Mouse (Mus musculus): ENCODE measurements around the gene Gm5148. TPM values are rescaled to one million over a fixed set of nuclear protein-coding genes. Genes with fewer than 3 reads are reported as not detected.

Gm5148 gene
- polyA plus RNA-seq, 1 experiment: 1.1 TPM

DNA sequence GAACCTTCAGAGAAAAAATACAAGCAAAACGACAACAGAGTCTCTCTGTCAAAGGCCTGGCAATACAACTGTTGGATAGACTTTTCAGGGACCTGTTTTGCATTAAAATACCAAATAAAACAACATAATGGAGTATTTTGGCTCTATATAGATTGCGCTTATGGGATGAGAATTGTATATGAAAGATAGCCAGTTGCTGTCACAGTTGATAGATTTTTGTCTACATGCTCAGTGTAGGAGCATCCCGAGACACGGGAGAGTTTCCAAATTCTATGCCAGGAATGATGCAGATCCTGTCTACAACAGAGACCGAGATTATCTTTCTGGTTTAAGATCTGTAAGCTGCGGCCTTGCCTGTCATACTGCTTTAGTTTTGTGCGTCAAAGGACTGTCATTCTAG is 15.7 kb upstream of the Gm5148 start:
- DNase-seq (ENCODE audit: low read depth, low spot score): no peak
- WGBS: 89% methylated on average over 7 of the region's 7 CpGs

DNA sequence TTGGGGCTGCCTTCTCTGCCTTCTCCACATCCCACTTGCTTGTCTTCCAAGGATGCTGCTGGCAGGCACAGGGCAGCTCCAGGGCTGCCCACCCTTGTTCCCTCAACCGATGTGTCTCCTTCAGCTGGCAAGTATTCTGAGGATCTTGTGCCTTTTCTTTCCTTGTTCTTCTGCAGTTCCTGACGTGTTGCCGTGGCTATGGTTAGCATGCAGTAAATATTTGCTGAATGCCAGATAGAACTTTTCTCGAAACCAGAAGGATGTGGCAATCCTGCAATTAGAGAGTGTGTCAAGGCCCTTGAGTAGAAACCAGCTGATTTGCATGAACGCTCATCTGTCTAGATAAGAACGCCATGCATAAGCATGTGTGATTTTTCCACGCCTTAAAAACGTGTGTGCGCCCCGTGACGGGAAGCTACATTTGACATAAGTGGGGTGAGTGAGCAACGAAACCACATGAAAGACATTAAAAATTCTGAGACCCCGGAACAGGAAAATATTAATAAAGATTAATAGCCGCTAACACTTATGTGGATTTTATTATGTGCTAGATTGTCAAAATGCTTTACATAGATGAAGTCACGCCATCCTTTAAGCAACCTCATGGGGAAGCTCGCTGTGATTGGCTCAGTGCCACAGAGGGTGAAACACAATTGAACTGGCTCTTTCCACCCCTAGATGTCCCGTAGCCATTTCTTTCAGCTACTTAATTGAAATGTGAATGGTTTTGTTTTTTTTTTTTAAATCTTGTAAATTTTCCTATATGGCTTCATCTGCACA is 14.1 kb upstream of the Gm5148 start:
- WGBS: 77% methylated on average over 17 of the region's 17 CpGs

DNA sequence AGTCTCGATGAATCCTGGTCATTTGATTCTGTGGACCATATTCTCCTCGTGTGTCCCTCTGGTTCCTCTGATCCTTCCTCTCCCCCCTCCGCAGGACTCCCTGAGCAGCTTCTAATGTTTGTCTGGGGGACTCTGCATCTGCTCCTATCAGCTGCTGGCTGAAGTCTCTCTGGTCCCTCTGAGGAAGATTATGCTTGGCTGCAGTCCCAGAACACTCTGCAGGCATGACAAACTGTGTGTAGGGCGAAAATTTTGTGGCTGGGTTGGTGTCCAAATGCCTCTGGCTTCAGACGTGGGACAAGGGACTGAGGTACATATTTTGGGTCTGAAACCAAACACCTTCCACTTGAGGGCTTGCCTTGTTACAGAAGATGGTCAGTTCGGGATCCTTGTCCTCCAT is 13.1 kb upstream of the Gm5148 start:
- 40% methylated on average over 6 of the region's 6 CpGs for WGBS
- DNase-seq (ENCODE audit: low read depth, low spot score): no peak

More for the DNA sequence above, 14.1 kb upstream of the Gm5148 start:
- no peak for DNase-seq (ENCODE audit: low read depth, low spot score)

DNA sequence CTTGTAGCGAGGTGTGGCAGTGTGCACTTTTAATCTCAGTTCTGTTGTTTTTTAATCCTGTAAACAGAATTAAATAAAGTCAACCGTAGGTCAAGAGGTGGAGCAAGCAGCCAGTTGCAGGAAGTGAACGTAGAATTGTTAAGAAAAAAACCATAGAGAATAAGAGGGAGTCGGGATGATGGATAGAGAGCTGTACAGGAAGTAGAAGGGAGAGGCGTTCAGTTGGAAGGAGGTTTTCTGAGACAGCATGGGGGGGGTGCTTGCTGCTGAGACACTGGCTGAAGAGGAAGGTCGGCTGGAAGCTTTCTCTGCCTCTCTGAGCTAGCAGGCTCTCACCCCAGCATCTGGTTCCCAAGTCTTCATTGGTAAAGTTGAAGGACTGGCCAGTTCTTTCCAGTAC is 10.9 kb upstream of the Gm5148 start:
- WGBS: 69% methylated on average over 6 of the region's 6 CpGs
- no peak for DNase-seq (ENCODE audit: low read depth, low spot score)

DNA sequence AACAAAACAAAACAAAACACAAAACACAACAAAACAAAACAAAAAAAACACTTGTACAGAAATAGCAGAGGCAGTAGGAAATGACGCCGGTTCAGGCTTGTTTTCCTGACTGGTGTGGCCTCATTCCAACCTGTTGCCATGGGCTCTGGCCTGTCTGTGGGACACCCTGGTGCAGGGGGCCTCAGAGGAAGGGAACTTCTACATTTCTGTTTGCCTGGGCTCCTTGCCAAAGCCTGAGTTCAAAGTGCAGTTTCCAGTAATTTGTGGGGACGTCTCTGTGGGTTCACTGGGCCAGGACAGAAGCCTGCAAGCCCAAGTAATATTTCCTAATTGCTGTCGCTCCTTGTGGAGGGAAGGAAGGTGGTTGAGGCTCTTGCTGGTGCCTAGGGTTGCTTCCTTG is 4.9 kb upstream of the Gm5148 start:
- no peak for DNase-seq (ENCODE audit: low read depth, low spot score)
- WGBS: 21% methylated on average over 4 of the region's 4 CpGs

DNA sequence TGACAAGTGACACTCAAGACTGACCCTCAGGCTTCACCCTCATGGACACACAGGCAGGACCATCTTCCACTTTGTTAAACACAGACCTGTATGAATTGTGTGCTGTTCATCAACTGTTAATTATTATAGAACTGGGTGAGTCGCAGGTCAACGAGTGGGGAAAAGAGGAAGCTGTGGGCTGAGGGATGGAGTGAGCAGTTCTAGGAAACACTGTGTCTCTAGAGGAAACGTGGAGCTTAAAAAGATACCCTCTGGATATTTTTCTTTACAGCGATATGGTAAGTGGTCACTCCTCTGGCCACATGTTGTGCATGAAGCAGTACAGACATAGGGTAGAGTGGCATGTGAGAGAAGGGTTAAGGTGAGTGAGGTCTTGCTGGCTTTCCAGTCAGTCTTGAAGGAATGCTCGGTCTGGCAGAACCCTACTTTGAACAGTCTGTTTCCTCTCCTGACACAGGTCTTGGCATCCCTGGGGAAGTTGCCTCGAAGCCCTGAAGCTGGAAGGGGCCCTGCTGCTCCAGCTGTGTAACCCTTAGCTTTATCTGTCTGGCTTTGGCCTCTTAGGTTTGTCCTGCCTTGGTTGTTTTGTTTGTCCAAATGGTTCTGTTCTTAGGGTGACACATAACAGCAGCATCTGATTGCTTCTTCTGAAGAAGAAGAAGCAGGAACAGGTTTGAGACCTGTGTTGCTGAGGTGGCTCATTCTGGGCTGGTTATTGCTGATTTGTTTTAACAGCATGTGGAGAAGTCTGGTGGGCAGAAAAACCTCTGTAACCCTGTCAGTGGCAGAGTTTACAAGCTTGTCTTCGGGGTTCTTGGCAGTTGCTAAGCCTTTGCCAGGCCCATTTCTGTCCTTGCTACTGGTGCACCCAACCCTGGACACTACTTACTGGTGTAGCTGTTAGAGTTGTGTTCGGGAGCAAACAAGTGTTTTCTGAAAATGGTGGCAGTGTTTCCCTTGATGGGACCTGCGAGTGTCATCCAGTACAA is 4.1 kb upstream of the Gm5148 start:
- no peak for DNase-seq (ENCODE audit: low read depth, low spot score)
- 40% methylated on average over 9 of the region's 9 CpGs for WGBS

DNA sequence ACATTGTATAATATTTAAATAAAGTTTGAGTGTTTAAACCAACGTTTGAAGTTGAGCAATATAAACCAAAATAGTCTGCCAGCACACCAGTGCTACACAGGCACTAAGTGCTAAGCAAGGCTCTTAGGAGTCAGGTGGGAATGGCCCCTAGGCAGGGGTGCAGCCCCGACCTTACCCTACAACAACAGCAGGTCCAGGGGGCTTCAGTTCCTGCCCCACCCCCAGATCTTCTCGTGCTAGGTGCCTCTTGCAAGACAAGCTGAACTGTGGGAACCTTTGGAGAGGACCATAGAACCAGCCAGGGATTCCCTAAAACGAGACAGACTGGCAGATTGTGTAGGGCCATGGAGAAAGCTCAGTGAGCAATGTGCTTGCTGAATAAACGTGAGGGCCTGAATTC is 3.1 kb upstream of the Gm5148 start:
- 66% methylated on average over 5 of the region's 5 CpGs for WGBS
- no peak for DNase-seq (ENCODE audit: low read depth, low spot score)

DNA sequence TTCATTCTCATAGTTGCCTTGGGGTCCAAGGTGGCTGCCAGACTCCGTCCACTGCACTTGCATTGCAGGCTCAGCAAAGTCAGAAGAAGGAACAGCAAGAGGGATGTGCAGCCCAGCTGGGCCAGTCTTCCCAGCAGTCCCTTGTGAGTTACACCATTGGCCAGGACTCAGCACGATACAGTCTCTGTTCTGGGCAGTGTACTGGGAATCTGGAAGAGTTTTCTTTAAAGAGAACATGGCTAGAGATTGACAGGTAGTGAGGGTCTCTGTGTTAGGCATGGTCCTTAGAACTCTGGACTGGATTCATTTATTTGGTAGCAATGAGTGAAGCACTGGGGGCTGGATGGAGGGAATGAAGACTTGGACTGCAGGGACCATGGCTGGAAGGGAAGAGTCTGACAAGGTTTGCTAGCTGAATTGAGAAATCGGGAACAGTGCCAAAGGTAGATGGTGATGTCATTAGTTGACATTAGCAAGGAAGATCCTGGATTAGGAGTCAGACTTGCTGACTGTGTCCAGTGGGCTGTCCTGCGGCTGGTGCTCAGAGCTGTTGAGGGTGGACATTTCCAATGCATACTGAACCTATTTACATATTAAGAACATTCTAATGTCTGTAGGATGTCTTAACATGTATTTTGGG is 2.3 kb upstream of the Gm5148 start:
- no peak for DNase-seq (ENCODE audit: low read depth, low spot score)
- WGBS: 65% methylated on average over 4 of the region's 4 CpGs

DNA sequence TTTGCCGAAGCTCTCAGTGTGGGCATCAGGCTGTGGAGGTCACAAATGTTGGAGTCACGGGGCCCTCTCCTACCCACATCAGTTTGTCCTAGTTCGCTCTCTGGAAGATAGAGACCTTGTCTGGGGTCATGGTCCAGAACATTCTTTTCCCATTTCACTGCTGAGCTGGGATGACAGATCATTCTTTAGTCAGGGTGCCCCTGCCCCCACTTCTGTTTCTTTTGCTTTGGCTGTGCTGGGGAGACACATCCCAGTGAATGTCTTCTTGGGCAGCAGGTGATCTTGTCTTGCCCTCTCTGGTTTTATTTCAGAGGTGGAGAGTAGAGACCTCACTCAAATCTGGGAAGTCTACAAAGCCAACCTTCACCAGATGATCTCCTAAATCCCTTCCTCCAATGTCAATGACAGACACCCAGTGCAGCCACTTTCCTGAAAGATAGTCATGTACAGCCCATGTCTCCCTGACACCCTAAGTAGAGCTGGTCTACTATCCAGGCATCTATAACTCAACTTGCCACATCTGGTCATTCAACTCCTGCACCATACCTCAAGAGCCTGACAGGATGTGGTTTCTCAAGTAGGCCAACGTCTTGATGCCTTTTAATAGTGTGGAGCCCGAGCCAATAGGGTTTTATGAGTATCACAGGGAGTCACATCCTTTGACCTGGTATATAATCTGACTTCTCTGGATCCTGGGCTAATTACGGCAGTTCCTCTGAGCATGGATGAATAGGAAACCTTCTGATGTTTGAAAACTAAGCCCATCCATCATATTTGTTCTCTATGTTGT is 851 bp upstream of the Gm5148 start:
- WGBS: 47% methylated on average over 6 of the region's 6 CpGs
- no peak for DNase-seq (ENCODE audit: low read depth, low spot score)

DNA sequence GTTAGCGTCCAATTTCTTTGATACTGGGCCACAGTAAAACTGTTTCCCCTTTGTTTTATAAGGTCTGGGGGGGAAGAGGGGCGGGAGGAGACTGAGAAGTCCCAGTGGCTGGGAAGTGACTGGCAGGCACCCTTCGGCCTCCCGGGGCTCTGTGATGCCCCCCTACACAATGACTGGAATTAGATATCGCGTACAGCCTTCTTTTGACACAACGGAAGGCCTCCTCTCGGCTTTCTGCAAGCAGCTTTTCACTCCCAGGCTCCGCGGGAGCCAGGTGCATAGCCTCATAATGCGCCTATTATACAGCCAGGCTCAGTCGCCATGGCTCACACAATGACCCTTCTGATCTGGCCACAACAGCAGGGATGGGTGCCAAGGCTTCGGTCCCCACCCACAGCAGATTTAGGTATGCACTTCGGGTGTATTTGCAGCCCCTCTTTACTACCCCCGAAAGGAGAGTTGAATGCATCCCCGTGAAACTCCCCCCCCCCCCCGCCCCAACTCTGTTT is 574 bp downstream of the Gm5148 start:
- WGBS: 13% methylated on average over 17 of the region's 17 CpGs
- DNase-seq (ENCODE audit: low read depth, low spot score): no peak

DNA sequence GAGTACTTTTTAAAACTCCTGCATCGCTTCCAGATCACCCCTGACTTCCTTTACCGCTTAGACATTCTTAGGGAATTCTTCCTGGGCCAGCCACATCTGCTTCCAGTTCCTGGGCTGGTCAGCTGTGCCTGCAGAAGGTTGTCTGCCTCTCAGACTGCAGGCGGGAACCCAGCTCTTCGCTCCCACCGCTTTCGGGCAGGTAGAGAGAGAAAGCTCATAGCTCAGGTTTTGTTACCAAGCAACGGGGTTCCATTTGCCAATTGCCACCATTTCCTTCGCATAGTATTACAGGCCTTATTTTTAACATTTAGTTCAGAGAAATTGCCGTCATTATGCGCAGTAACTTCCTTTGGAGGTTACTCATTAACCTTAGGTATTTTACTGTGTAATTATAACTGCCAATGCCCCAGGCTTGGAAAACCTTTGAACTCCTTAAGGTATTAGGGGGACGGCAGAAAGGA is 1.2 kb downstream of the Gm5148 start:
- 23% methylated on average over 11 of the region's 11 CpGs for WGBS
- DNase-seq (ENCODE audit: low read depth, low spot score): no peak

DNA sequence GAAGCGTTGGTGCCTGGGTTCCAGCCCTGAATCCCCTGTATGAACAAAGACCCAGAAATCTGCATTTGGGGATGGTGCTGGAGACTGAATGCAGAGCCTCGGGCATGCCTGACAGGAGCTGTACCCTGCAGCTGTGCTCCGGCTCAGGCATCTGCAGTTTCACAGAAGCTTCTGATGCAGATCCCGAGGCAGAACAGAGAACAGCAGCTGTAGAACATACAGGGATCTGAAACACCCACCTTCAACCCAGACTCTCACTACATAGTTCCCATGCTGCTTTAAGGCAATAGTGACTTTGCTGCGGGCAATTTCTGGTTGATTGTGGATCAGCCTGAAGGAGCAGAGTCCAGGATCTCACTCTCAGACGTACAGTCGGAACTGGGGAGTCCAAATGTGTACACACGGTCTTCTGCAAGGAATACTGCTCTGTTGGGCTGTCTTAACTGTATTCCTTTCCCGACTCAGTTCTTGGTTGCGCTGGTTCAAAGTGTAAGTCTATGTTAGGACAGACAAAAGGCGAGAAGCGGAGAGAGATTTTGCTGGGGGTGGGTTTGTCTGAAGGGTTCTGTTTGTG is 1.7 kb downstream of the Gm5148 start:
- no peak for DNase-seq (ENCODE audit: low read depth, low spot score)
- 38% methylated on average over 12 of the region's 12 CpGs for WGBS

DNA sequence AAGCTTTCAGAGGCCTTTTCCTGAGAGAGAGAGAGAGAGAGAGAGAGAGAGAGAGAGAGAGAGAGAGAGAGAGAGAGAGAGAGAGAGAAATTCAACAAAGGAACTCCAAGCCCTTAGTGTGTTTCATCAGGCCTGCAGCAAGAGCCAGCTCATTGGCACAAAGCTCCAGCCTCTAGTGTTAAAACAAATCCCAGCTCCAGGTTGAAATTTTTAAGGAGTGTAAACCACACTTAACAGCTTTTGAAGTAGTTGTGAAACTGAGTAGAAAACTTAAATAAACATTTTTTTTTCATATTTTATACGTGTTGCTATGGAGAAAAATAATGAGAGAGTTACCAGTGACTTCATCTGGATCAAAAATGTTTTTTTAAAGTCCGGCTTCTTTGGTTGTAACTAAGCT is 7.3 kb downstream of the Gm5148 start:
- no peak for DNase-seq (ENCODE audit: low read depth, low spot score)
- 70% methylated on average over 2 of the region's 2 CpGs for WGBS

DNA sequence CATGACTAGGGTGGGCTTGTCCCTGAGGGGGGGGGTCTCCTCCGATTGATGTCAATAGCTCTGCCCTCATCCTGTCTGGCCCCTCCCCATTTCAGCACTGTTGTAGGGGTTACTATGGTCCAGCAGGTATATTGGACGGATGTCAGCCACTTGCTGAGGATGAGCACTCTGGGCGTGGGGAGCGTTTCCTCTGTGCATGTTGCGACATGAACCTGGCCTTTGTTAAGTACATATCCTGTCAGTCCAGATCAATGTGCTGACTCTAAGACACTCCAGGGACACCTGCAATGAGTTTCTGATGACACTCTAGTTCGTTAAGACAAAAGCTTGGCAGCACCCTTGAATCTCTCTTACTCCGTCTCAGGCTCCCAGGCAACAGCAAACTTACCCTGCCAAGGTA is 8.6 kb downstream of the Gm5148 start:
- WGBS: 84% methylated on average over 7 of the region's 7 CpGs
- no peak for DNase-seq (ENCODE audit: low read depth, low spot score)

DNA sequence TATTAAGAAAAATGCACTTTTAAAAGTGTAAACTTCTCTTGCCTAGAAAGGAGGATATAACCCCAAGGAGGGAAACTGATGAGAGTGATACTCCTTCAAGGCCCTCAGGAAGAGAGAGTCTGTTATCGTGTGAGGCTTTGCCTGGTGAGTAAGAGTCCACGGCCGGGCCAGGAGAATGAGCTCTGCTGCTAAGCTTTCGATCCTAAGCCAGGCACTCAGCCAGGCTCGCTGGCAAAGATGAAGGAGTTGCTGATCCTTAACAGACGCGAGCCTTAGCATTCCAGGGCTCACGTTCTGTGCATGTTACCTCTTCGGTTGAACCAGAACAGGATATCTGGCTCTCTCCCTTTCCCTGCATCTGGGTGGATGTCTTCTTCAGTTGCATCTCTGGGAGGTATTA is 11.8 kb downstream of the Gm5148 start:
- WGBS: 66% methylated on average over 9 of the region's 9 CpGs
- DNase-seq (ENCODE audit: low read depth, low spot score): no peak

DNA sequence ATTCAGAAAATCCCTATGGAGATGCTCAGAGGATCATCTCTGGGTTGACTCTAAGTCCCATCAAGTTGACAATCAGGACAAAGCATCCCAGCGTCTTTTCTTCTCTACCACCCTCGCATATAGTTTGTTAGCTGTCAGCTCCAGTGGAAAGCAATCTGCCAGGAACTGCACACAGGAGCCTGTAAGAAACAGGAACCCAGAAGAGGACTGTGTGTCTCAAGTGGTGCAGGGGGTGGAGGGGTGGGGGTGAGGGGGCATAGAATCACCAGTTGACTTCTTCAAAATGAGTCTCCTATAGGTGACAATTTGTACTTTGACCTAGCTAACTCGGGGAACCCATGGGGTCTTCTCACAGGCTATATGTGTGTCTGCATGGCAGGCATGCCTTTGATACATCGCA is 12.7 kb downstream of the Gm5148 start:
- 67% methylated on average over 4 of the region's 4 CpGs for WGBS

DNA sequence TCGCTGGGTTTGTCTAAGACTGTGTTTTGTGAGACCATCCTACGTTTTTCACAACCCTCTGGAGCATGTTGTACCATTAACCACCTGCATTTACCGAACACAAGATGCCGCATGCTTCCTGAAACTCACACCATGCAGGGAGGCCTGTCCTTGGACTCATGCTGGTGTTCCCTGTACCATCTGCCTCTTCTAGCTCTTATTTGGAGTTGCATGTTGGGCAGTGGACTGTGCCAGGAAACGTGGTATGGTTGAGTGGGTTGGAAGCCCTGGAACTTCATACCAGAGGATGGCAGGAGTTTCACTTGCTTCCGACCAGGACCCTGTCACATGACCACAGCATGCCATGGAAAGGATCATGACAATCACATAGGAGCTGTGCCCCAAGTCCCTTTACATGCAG is 16.5 kb downstream of the Gm5148 start:
- DNase-seq (ENCODE audit: low read depth, low spot score): no peak
- 90% methylated on average over 6 of the region's 6 CpGs for WGBS

More for the DNA sequence above, 12.7 kb downstream of the Gm5148 start:
- no peak for DNase-seq (ENCODE audit: low read depth, low spot score)

DNA sequence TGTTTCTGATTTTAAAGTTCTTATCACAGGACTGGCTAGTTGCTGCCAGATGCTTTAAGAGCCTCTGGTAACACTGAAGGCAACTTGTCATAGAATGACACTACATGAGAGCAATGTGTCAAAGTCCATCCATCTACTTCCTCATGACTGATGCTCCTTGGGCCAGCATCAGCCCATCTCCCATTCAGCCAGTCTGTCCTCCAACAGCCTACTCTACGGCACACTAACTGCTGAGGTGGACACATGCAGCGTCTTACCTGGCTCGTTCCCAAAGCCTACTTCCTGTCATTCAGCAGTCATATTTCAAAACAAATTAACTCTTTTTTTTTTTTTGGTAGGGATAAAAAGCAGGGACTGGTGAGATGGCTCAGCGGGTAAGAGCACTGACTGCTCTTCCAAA is 17.9 kb downstream of the Gm5148 start:
- no peak for DNase-seq (ENCODE audit: low read depth, low spot score)

DNA sequence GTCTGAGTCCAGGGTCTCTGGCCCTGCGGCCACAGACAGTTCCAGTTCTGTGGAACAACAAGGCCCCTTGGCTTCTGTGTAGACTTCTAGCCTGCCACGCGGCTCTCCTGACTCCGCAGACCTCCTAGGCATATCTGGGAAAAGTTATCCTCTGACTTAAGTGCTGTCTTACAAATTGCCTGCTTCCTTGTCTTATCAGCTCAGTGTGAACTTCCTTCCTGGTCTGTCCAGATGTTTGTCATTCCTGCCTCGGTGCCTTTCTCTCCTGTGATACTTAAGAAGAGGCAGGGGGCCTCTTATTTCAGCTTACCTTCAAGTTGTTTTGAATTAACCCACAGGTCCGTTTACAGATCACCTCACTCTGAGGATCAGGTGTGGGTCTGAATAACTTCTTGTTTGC is 18.9 kb downstream of the Gm5148 start:
- no peak for DNase-seq (ENCODE audit: low read depth, low spot score)
- 60% methylated on average over 6 of the region's 6 CpGs for WGBS

More for the DNA sequence above, 17.9 kb downstream of the Gm5148 start:
- 40% methylated on average over 4 of the region's 4 CpGs for WGBS

Data from large intestine, adult 2 months (tissue).